Mouse (Mus musculus) sigmoid colon, adult 10 weeks (tissue): ENCODE results near the gene Rhox6. TPM values are rescaled to one million over a fixed set of nuclear protein-coding genes. Genes with fewer than 3 reads are reported as not detected.

Experiments used
- polyA plus RNA-seq: library from polyadenylated mRNA; stranded (reverse); fragments of 350-450 nt; fragmentation: Illumina TruSeq; extraction: RNeasy Lipid Tissue Mini Kit (QIAGEN cat#74804); gene quantifications from one replicate; pipeline ENCODE4 v1.2.3, GENCODE M21; 2014; ENCODE audit warnings: low read depth, low replicate concordance

Rhox6 gene
- not detected for polyA plus RNA-seq

GRCm38 (mm10) chrX:37826610-37827009, at the start of gene Rhox6:
Rhox6 (plus strand) TSS chrX:37826910.

GRCm38 (mm10) chrX:37831386-37831785, 4.7 kb downstream of the Rhox6 start, which contains the start of gene Rhox7a:
Rhox7a (plus strand) TSS chrX:37831686.

GRCm38 (mm10) chrX:37878844-37879243, 52.1 kb downstream of the Rhox6 start, which contains the start of gene Rhox8:
Rhox8 (minus strand) TSS chrX:37878944.

Other genes starting within 250 kb of the Rhox6 start
- gene Rhox3f, start 245.9 kb upstream of the Rhox6 start, polyA plus RNA-seq: not detected
- gene Rhox4f, start 219.2 kb upstream of the Rhox6 start, polyA plus RNA-seq: not detected
- gene Rhox3g, start 198.3 kb upstream of the Rhox6 start, polyA plus RNA-seq: not detected
- gene Rhox2g, start 183.4 kb upstream of the Rhox6 start, polyA plus RNA-seq: not detected
- not detected for gene Rhox4g, start 175.6 kb upstream of the Rhox6 start, polyA plus RNA-seq
- not detected for gene Rhox3h, start 158.1 kb upstream of the Rhox6 start, polyA plus RNA-seq
- not detected for gene Rhox2h, start 153.6 kb upstream of the Rhox6 start, polyA plus RNA-seq
- gene Rhox5, start 22.1 kb upstream of the Rhox6 start, polyA plus RNA-seq: not detected
- gene Rhox7a, start 4.8 kb downstream of the Rhox6 start, polyA plus RNA-seq: not detected
- not detected for gene Rhox8, start 52.0 kb downstream of the Rhox6 start, polyA plus RNA-seq
- not detected for gene Rhox7b, start 70.3 kb downstream of the Rhox6 start, polyA plus RNA-seq
- gene Rhox9, start 74.9 kb downstream of the Rhox6 start, polyA plus RNA-seq: not detected
- gene Btg1-ps1, start 191.9 kb downstream of the Rhox6 start, polyA plus RNA-seq: not detected
- gene Btg1-ps2, start 216.2 kb downstream of the Rhox6 start, polyA plus RNA-seq: not detected
- gene Rhox10, start 239.6 kb downstream of the Rhox6 start, polyA plus RNA-seq: not detected